Mouse (Mus musculus) intestine, embryonic 16.5 days (tissue): ENCODE measurements around the gene Pagr1b. TPM values are rescaled to one million over a fixed set of nuclear protein-coding genes. Genes with fewer than 3 reads are reported as not detected.
A peak's percentile ranks its signal among the peaks of the same experiment; 100 is the strongest.

Experiments used
- ATAC-seq: fragments of 200-750 bp; cut with Nextera tagmentation; 2 replicates; pipeline ENCODE4 v1.8.0; 2017; ENCODE audit warnings: moderate TSS enrichment, moderate library complexity
- H3K27ac ChIP-seq: fragments of 300-500 bp; sonication (generic); 2 replicates; pipeline ENCODE4 v1.5.1; 2014; ENCODE audit warnings: mild to moderate bottlenecking, low read length
- H3K27me3 ChIP-seq: fragments of 300-500 bp; sonication (generic); replicated peaks from 2 replicates; pipeline ENCODE4 v1.6.1; 2014; ENCODE audit warnings: low read length, control low read depth, mixed read lengths; ENCODE audit not compliant: control insufficient read depth, insufficient read depth
- H3K36me3 ChIP-seq: fragments of 300-500 bp; sonication (generic); 2 replicates; pipeline ENCODE4 v1.6.1; 2014; ENCODE audit warnings: low read length, control low read depth; ENCODE audit not compliant: control insufficient read depth, insufficient read depth
- H3K4me1 ChIP-seq: fragments of 300-500 bp; sonication (generic); 2 replicates; pipeline ENCODE4 v1.6.1; 2014; ENCODE audit warnings: low read length, control low read depth, mixed read lengths; ENCODE audit not compliant: control insufficient read depth, insufficient read depth
- H3K4me2 ChIP-seq: fragments of 300-500 bp; sonication (generic); 2 replicates; pipeline ENCODE4 v1.6.1; 2014; ENCODE audit warnings: low read depth, low read length, control low read depth
- H3K4me3 ChIP-seq: fragments of 300-500 bp; sonication (generic); 2 replicates; pipeline ENCODE4 v1.5.1; 2014; ENCODE audit warnings: mild to moderate bottlenecking, low read length
- H3K9ac ChIP-seq: fragments of 300-500 bp; sonication (generic); 2 replicates; pipeline ENCODE4 v1.6.1; 2014; ENCODE audit warnings: low read depth, low read length
- H3K9me3 ChIP-seq: fragments of 300-500 bp; sonication (generic); 2 replicates; pipeline ENCODE4 v1.6.1; 2016; ENCODE audit warnings: low read length, control low read depth; ENCODE audit not compliant: control insufficient read depth
- WGBS: fragments of 180-500 bp; shearing (Covaris S2); extraction: QIAGEN DNeasy Blood & Tissue Kit; methylation state at CpG from one replicate; pipeline ENCODE4 v1.1.7; 2014; 5-methylcytosine and 5-hydroxymethylcytosine counted together
- polyA plus RNA-seq: library from polyadenylated mRNA; unstranded; fragments of >200 nt; fragmentation: Nextera tagmentation; extraction: Ambion mirVana; gene quantifications from 2 replicates; pipeline ENCODE4 v1.2.1, GENCODE M21; 2015

Gene Pagr1b
- polyA plus RNA-seq, 1 experiment from 2014 or later = 2.5 TPM

GRCm38 (mm10) chr7:126984667-126985444 lies 31.4 kb downstream of the Pagr1b start:
- Histone ChIP-seq H3K9me3 (no peaks in the 10 kb centered on the region), H3K4me2 (no peak overlapping the region)
- 46% methylated on average over 10 of the region's 10 CpGs for WGBS

GRCm38 (mm10) chr7:126983113-126983512 lies 33.2 kb downstream of the Pagr1b start:
- no peaks in the 10 kb centered on the region for H3K27me3 ChIP-seq
- no peak for ATAC-seq
- WGBS = 74% methylated on average over 7 of the region's 7 CpGs
- no peak overlapping the region for H3K4me3 ChIP-seq
- no peak overlapping the region for H3K9ac ChIP-seq
- H3K4me1 ChIP-seq = peaks cover 15% of the 10 kb centered on the region
- H3K4me2 ChIP-seq = no peak overlapping the region
- peak overlapping the region; percentile 36; the same call in 1 of the 2 replicates for H3K27ac ChIP-seq
- H3K9me3 ChIP-seq = no peaks in the 10 kb centered on the region
- H3K36me3 ChIP-seq = peaks cover 21% of the 10 kb centered on the region

More at GRCm38 (mm10) chr7:126984667-126985444, 31.4 kb downstream of the Pagr1b start:
- no peak for ATAC-seq
- H3K4me3 ChIP-seq = no peak overlapping the region
- H3K36me3 ChIP-seq = peaks cover 7% of the 10 kb centered on the region
- H3K27ac ChIP-seq = no peak overlapping the region
- H3K27me3 ChIP-seq = no peaks in the 10 kb centered on the region
- no peak overlapping the region for H3K9ac ChIP-seq
- H3K4me1 ChIP-seq = peaks cover 11% of the 10 kb centered on the region

DNA sequence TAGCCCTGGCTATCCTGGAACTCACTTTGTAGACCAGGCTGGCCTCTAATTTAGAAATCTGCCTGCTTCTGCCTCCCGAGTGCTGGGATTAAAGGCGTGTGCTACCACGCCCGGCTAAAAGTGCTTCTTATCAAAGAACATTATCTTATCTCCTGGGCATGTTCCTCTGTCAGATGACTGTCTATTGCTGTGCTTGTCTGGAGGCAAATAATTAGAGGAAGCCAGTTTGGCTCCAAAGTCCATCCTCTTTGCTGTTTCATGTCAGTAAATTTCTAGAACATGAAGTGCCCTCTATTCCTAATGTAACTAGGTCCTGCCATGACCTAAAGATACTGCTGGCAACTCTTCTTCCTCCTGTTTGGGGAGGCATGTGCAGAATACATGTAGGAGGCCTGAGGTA lies 34.2 kb downstream of the Pagr1b start:
- no peaks in the 10 kb centered on the region for H3K27me3 ChIP-seq
- peaks cover 24% of the 10 kb centered on the region for H3K36me3 ChIP-seq
- peak; percentile 45 for ATAC-seq
- H3K9me3 ChIP-seq = no peaks in the 10 kb centered on the region
- peaks cover 15% of the 10 kb centered on the region for H3K4me1 ChIP-seq
- no peak overlapping the region for H3K4me3 ChIP-seq
- H3K27ac ChIP-seq = peak overlapping the region; percentile 51; the same call in 1 of the 2 replicates
- H3K4me2 ChIP-seq = no peak overlapping the region
- H3K9ac ChIP-seq = no peak overlapping the region
- 63% methylated on average over 4 of the region's 4 CpGs for WGBS

- H3K27me3 ChIP-seq = no peaks in the 10 kb centered on the region
- ATAC-seq = no peak
- peaks cover 24% of the 10 kb centered on the region for H3K36me3 ChIP-seq
- 88% methylated on average over 2 of the region's 2 CpGs for WGBS
- no peak overlapping the region for H3K4me2 ChIP-seq
- H3K4me3 ChIP-seq = no peak overlapping the region
- H3K27ac ChIP-seq = no peak overlapping the region; the same call in 1 of the 2 replicates
- H3K9me3 ChIP-seq = no peaks in the 10 kb centered on the region
- no peak overlapping the region for H3K9ac ChIP-seq
- peaks cover 15% of the 10 kb centered on the region for H3K4me1 ChIP-seq
Observed at GRCm38 (mm10) chr7:126981601-126982000, 34.7 kb downstream of the Pagr1b start.

DNA sequence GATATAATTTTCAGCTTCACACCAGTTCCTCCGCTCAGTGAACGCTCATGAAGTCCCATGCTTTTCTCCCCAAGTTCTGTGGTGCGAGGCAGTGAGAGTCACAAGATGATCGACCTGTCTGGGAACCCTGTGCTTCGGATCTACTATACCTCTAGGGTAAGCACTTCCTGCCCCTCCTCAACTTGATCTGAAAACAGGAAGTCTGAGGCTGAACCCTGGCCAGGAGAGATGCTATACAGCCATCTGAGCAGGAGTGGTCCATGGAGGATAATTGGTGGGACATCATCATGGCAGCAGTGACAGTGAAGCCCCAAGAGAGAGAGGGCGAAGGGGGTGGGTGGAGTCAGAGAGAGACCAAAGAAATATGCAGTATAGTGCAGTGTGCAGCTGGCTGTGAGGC lies 37.4 kb downstream of the Pagr1b start:
- peaks cover 17% of the 10 kb centered on the region for H3K4me1 ChIP-seq
- no peak for ATAC-seq
- no peaks in the 10 kb centered on the region for H3K9me3 ChIP-seq
- H3K4me2 ChIP-seq = no peak overlapping the region; the same call in 1 of the 2 replicates
- no peaks in the 10 kb centered on the region for H3K27me3 ChIP-seq
- H3K9ac ChIP-seq = no peak overlapping the region
- H3K4me3 ChIP-seq = no peak overlapping the region
- peaks cover 24% of the 10 kb centered on the region for H3K36me3 ChIP-seq
- WGBS = 92% methylated on average over 6 of the region's 6 CpGs
- no peak overlapping the region for H3K27ac ChIP-seq

DNA sequence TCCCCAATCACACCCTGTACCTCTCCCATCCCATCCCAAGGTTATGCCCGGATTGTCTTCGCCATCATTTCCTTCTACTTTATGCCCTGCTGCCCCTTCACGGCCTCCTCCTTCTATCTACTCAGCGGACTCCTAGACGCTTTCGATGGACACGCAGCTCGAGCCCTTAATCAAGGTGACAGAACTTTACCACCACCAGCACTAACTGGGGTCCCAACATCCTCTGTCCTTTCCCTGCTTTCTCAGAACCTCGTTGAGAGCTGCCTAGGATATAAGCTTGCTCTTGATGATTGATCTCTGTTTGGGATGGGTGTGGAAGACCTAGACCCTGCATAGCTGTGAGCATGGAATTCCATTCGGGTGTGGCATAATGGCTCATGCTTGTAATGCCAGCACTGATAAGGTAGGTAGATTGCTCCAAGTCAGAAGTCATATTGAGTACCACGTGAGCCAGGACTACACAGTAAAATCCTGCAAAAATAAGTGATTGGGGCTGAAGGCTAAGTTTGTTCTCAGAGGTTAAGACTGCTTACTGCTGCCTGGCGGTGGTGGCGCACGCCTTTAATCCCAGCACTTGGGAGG lies 39.3 kb downstream of the Pagr1b start:
- Histone ChIP-seq H3K4me3 (peak overlapping the region; percentile 100), H3K9me3 (no peaks in the 10 kb centered on the region), H3K27ac (peak overlapping the region; percentile 98), H3K36me3 (peaks cover 24% of the 10 kb centered on the region), H3K4me1 (peaks cover 10% of the 10 kb centered on the region; the same call in 1 of the 2 replicates), H3K27me3 (no peaks in the 10 kb centered on the region), H3K4me2 (peak overlapping the region; percentile 69), H3K9ac (peak overlapping the region; percentile 99)
- WGBS = 22% methylated on average over 14 of the region's 14 CpGs
- peak; percentile 64 for ATAC-seq

DNA sequence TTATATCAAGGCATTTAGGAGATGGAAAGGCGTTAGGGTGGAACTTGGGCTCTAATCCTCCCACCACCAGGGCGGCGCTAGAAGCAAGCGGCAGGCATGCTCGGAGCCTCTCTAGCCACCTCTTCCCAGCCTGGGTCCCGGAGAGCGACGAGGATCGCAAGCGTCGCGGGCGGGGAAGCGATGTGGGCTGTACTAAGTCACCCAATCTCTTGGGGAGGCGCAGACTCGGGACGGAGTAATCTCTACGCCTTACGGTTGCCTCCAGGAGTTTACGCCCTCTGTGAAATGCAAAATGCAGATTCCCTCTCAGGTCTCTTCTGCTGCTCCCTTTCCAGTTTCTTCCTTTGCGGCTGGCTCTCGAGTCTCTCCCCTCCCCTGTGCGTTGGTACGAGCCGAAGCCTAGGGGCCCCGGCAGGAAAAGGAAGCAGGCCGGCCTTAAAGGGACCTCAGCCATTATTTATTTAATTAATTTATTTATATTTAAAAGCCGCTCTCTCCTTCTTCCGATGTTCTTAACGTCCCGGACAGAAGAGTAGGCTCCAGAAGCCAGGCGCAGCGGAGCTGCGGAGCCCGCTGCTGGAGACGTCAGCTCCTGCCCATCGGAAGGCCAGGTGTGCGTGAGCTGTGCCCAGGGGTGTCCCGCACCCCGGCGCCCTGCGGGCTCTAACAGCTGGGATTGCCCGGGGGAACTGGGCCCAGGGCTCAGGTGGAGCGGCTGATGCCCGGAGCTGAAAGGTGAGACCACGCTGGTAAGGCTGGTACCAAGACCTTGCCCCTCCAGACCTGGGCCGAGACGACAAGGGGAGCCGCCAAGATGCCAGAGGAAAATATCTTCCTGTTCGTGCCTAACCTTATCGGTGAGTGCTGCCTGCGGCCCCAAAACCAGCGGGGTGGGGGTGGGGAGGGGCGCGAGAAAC lies 40.1 kb downstream of the Pagr1b start, which contains the start of gene Cdiptos:
Gene Cdiptos, minus strand, starts transcription at position 149 of the 917 bp plus-strand sequence.
- Histone ChIP-seq H3K4me1 (peaks cover 10% of the 10 kb centered on the region; the same call in 1 of the 2 replicates), H3K27me3 (no peaks in the 10 kb centered on the region), H3K4me2 (peak within 1 kb of the TSS; percentile 69), H3K27ac (peak within 1 kb of the TSS; percentile 98), H3K4me3 (peak within 1 kb of the TSS; percentile 100), H3K36me3 (peaks cover 24% of the 10 kb centered on the region), H3K9ac (peak within 1 kb of the TSS; percentile 99), H3K9me3 (no peaks in the 10 kb centered on the region)
- WGBS = under 1% methylated on average over 55 of the region's 55 CpGs
- ATAC-seq = peak; percentile 93

DNA sequence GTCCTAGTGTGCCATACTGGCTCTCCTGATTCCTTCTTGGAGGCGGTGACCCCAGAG lies 40.6 kb downstream of the Pagr1b start, which contains the start of gene Cdipt:
Gene Cdipt, plus strand, starts transcription at position 22 of the 57 bp plus-strand sequence.
- H3K9me3 ChIP-seq = no peaks in the 10 kb centered on the region
- peak within 1 kb of the TSS; percentile 99 for H3K9ac ChIP-seq
- H3K4me3 ChIP-seq = peak within 1 kb of the TSS; percentile 100
- ATAC-seq = no peak
- H3K4me2 ChIP-seq = peak within 1 kb of the TSS; percentile 69
- no peaks in the 10 kb centered on the region for H3K27me3 ChIP-seq
- peak within 1 kb of the TSS; percentile 98 for H3K27ac ChIP-seq
- peaks cover 21% of the 10 kb centered on the region for H3K36me3 ChIP-seq
- 0% methylated on average over 1 of the region's 1 CpGs for WGBS
- peaks cover 10% of the 10 kb centered on the region; the same call in 1 of the 2 replicates for H3K4me1 ChIP-seq

- Histone ChIP-seq H3K9me3 (no peaks in the 10 kb centered on the region), H3K27ac (peak overlapping the region; percentile 98), H3K27me3 (no peaks in the 10 kb centered on the region), H3K9ac (peak overlapping the region; percentile 54), H3K4me1 (peaks cover 10% of the 10 kb centered on the region; the same call in 1 of the 2 replicates), H3K4me3 (peak overlapping the region; percentile 100), H3K4me2 (peak overlapping the region; percentile 43), H3K36me3 (peaks cover 21% of the 10 kb centered on the region)
- ATAC-seq = peak; percentile 7
- WGBS = 12% methylated on average over 8 of the region's 8 CpGs
Observed at GRCm38 (mm10) chr7:126975493-126975892, 40.8 kb downstream of the Pagr1b start.
